Mouse (Mus musculus) limb, embryonic 11.5 days (tissue): ENCODE measurements around the gene Chmp5. TPM values are rescaled to one million over a fixed set of nuclear protein-coding genes. Genes with fewer than 3 reads are reported as not detected.

ENCODE experiments used
- ATAC-seq: fragments of 200-750 bp; cut with Nextera tagmentation; 2 replicates; pipeline ENCODE4 v1.8.0; 2017; ENCODE audit warnings: low read depth; ENCODE audit not compliant: insufficient number of reproducible peaks, low FRiP score, low TSS enrichment
- DNase-seq: peaks from one replicate; pipeline ENCODE4 v3.0.0-alpha.2; 2015; ENCODE audit warnings: low spot score
- H3K27ac ChIP-seq: fragments of 300-500 bp; sonication (generic); replicated peaks from 2 replicates; pipeline ENCODE4 v1.5.1; 2014; ENCODE audit warnings: low read depth, mild to moderate bottlenecking, low read length
- H3K27me3 ChIP-seq: fragments of 300-500 bp; sonication (generic); 2 replicates; pipeline ENCODE4 v1.6.1; 2014; ENCODE audit warnings: mild to moderate bottlenecking, low read length, mixed read lengths; ENCODE audit not compliant: control insufficient read depth, insufficient read depth
- H3K36me3 ChIP-seq: fragments of 300-500 bp; sonication (generic); 2 replicates; pipeline ENCODE4 v1.6.1; 2014; ENCODE audit warnings: mild to moderate bottlenecking, low read length, moderate library complexity, mixed read lengths; ENCODE audit not compliant: control insufficient read depth, insufficient read depth
- H3K4me1 ChIP-seq: fragments of 300-500 bp; sonication (generic); 2 replicates; pipeline ENCODE4 v1.6.1; 2014; ENCODE audit warnings: low read length, mixed read lengths; ENCODE audit not compliant: control insufficient read depth, insufficient read depth
- H3K4me2 ChIP-seq: fragments of 300-500 bp; sonication (generic); 2 replicates; pipeline ENCODE4 v1.6.1; 2014; ENCODE audit warnings: low read depth, mild to moderate bottlenecking, moderate library complexity; ENCODE audit not compliant: severe bottlenecking
- H3K4me3 ChIP-seq: fragments of 300-500 bp; sonication (generic); 2 replicates; pipeline ENCODE4 v1.5.1; 2014; ENCODE audit warnings: low read depth, low read length
- H3K9ac ChIP-seq: fragments of 300-500 bp; sonication (generic); 2 replicates; pipeline ENCODE4 v1.6.1; 2014; ENCODE audit warnings: mild to moderate bottlenecking, low read length
- H3K9me3 ChIP-seq: fragments of 300-500 bp; sonication (generic); 2 replicates; pipeline ENCODE4 v1.6.1; 2016; ENCODE audit warnings: low read length; ENCODE audit not compliant: control insufficient read depth
- WGBS: fragments of 180-500 bp; shearing (Covaris S2); extraction: QIAGEN DNeasy Blood & Tissue Kit; methylation state at CpG from one replicate; pipeline ENCODE4 v1.1.7; 2014; 5-methylcytosine and 5-hydroxymethylcytosine counted together
- microRNA-seq: library from miRNA; unstranded; fragments of <30 nt; microRNA quantifications from one replicate; pipeline ENCODE4, GENCODE M21; 2016
- polyA plus RNA-seq: library from polyadenylated mRNA; unstranded; fragments of >200 nt; fragmentation: Nextera tagmentation; extraction: Ambion mirVana; gene quantifications from 2 replicates; pipeline ENCODE4 v1.2.1, GENCODE M21; 2014

Chmp5 gene
- polyA plus RNA-seq, 1 experiment from 2014 or later, result 115 TPM

GRCm38 (mm10) chr4:41013351-41013750, 65.1 kb downstream of the Chmp5 start:
- Histone ChIP-seq H3K9me3 (no peaks in the 10 kb centered on the region), H3K4me3 (no peak overlapping the region), H3K36me3 (peaks cover 22% of the 10 kb centered on the region), H3K27ac (no peak overlapping the region), H3K4me2 (no peak overlapping the region), H3K4me1 (no peaks in the 10 kb centered on the region), H3K9ac (no peak overlapping the region), H3K27me3 (no peaks in the 10 kb centered on the region)
- WGBS, result 90% methylated on average over 3 of the region's 3 CpGs
- ATAC-seq (no peak), DNase-seq (no peak)

Small RNA genes lying within 50 kb of the gene (microRNA-seq; reads per million reads assigned to microRNA genes)
- gene Mir3094, result 2.1 reads per million

Other genes starting within 250 kb of the Chmp5 start
- gene Aptx, start 245.2 kb upstream of the Chmp5 start, polyA plus RNA-seq, result 34.4 and 35.4 TPM in 2 replicates
- gene Dnaja1, start 226.3 kb upstream of the Chmp5 start, polyA plus RNA-seq, result 583 and 614 TPM in 2 replicates
- 183 and 185 TPM in 2 replicates for gene Smu1, start 190.5 kb upstream of the Chmp5 start, polyA plus RNA-seq
- 30.9 and 34.6 TPM in 2 replicates for gene B4galt1, start 94.4 kb upstream of the Chmp5 start, polyA plus RNA-seq
- not detected in 2 replicates for gene Spink4, start 28.4 kb upstream of the Chmp5 start, polyA plus RNA-seq
- gene Bag1, start 113 bp upstream of the Chmp5 start, polyA plus RNA-seq, result 254 and 256 TPM in 2 replicates
- 99.6 and 111 TPM in 2 replicates for gene Nfx1, start 22.5 kb downstream of the Chmp5 start, polyA plus RNA-seq
- not detected in 2 replicates for gene Aqp7, start 99.7 kb downstream of the Chmp5 start, polyA plus RNA-seq
- gene Aqp3, start 149.8 kb downstream of the Chmp5 start, polyA plus RNA-seq, result 1.2 and 1.6 TPM in 2 replicates
- gene Nol6, start 176.0 kb downstream of the Chmp5 start, polyA plus RNA-seq, result 27.1 and 28.4 TPM in 2 replicates
- 109 and 114 TPM in 2 replicates for gene Ube2r2, start 187.3 kb downstream of the Chmp5 start, polyA plus RNA-seq